Mouse (Mus musculus) brain, embryonic 14.5 days (tissue): ENCODE data around the gene Plg. TPM values are rescaled to one million over a fixed set of nuclear protein-coding genes. Genes with fewer than 3 reads are reported as not detected.

Source experiments
- DNase-seq: peaks from one replicate; pipeline ENCODE4 v3.0.0-alpha.2; 2011; ENCODE audit warnings: low read depth
- CTCF ChIP-seq: fragments of 200-500 bp; IDR thresholded peaks from 2 replicates; pipeline ENCODE4 v1.5.1; 2012; ENCODE audit warnings: inconsistent platforms, mild to moderate bottlenecking, moderate library complexity, borderline replicate concordance; ENCODE audit not compliant: insufficient read depth, insufficient read length; ENCODE audit errors: extremely low read depth
- POLR2A ChIP-seq: fragments of 200-500 bp; IDR thresholded peaks from 2 replicates; pipeline ENCODE4 v1.6.1; 2012; ENCODE audit warnings: mild to moderate bottlenecking, inconsistent platforms, borderline replicate concordance; ENCODE audit not compliant: poor library complexity, insufficient read depth, insufficient read length, severe bottlenecking; ENCODE audit errors: extremely low read depth
- polyA plus RNA-seq: library from polyadenylated mRNA; depleted of rRNA; stranded (reverse); fragments of >200 nt; gene quantifications from 2 replicates; pipeline ENCODE4 v1.2.3, GENCODE M21; 2012

The Plg gene
- polyA plus RNA-seq, 1 experiment = 0.16 TPM

- peak; percentile 83 for DNase-seq
- TF ChIP-seq CTCF (peak; percentile 76), POLR2A (no peak)
Measured at GRCm38 (mm10) chr17:12367373-12367930, 11.0 kb upstream of the Plg start.

DNA sequence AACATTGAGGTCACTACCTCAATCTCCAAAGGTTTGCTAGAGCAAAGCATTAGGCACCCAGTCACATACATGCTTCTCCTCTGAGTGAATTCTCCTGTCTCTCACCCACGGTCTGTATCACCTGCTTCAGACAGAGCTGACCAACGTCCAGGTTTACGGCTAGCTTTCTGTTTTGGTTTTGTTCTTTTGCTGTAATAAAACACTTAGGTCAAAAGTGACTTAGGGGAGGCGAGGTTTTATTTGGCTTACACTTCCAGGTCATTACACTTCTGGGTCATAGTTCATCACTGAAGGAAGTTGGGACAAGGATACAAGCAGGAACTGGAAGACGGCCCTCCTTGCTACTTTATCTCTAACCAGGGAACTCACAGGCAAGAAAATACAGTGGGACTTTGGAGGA, 9.0 kb upstream of the Plg start:
- TF ChIP-seq POLR2A (no peak), CTCF (no peak)
- no peak for DNase-seq

GRCm38 (mm10) chr17:12370289-12370688, 8.1 kb upstream of the Plg start:
- DNase-seq = no peak
- TF ChIP-seq POLR2A = no peak
- no peak for TF ChIP-seq CTCF

- TF ChIP-seq CTCF (peak; percentile 39; the same call in 1 of the 2 replicates), POLR2A (no peak)
- peak; percentile 54 for DNase-seq
Measured at GRCm38 (mm10) chr17:12371310-12371925, 7.0 kb upstream of the Plg start.

DNA sequence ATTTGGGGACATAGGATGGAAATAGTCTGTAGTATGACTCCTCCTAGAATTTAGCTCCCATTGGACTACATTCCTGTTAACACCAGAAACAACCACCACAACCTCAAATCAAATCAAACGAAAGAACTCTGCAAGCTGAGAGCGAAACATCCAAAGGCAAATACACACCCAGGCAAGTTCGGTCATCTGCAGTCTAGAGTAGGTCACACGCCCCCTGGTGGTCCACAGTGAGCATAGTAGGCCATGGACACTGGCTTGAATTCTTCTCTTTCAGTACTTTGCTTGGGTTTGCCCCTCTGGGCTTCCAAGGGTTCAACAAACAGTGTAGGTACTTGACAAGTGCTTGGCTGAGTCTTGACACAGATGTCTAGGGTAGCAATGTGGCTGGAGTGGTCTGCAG, 6.4 kb upstream of the Plg start:
- peak; percentile 81; the same call in 1 of the 2 replicates for TF ChIP-seq CTCF
- TF ChIP-seq POLR2A = no peak
- peak; percentile 75 for DNase-seq

DNA sequence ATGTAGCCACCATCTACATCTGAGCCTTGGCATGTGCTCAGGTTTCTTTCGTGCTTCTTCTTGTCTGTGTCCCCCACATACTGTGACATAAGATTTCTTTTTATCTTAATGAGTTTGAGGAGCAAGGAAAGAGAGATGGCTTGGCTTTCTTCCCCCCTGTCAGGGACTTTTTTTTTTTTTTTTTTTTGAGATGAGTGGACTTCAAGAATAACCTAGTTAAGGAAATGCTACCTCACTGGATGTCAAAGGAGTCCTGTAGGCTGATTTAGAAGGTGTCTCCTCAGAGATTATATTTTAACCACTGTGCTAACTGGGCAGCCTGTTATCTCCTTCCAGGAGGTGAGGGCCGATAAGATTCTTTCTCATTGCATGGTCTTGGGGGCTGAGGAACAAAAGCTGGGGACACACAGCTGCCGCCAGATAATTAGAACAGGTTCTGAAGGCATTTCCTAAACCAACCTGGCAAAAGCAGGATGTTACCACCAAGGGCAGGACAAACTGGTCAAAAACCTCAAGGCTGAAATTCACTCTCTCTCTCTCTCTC, 4.7 kb upstream of the Plg start:
- TF ChIP-seq POLR2A = no peak
- no peak for TF ChIP-seq CTCF
- DNase-seq = no peak

DNA sequence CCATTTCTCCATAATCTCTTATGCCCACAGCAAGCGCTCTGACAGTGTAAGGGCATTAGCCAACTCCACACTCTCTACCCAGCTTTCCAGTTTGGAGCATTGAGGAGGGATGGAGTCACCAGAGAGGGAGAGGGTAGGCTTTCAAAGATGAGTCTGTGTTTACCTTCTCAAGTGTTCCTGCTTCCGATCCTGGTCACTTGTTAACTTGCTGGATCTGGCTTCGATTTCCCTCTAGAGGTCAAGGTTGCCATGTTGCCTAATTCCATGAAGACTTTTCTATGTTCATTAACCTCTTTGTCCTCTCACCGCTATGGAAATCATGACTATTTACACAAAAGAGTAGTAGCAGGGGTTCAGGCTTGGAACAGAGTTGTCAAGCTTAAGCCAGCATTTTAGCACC, 1.9 kb downstream of the Plg start:
- DNase-seq = no peak
- no peak for TF ChIP-seq POLR2A

DNA sequence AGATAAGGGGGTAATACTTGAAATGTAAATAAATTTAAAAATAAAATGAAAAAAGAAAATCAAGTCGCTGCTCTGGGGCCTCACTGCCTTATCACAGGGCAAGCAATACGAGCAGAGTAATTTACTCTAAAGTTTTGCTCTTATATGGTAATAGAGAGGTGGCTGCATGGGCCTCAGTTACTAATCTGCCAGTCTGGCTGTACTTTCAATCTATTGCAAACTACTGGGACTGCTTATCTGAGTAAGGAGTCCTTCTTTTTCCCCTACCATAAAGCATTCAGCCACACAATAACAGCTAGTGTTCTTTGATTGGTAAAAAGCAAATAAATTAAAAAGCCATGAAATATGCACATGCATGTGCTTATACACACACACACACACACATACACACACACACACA, 3.2 kb downstream of the Plg start:
- TF ChIP-seq POLR2A (no peak), CTCF (no peak)

DNA sequence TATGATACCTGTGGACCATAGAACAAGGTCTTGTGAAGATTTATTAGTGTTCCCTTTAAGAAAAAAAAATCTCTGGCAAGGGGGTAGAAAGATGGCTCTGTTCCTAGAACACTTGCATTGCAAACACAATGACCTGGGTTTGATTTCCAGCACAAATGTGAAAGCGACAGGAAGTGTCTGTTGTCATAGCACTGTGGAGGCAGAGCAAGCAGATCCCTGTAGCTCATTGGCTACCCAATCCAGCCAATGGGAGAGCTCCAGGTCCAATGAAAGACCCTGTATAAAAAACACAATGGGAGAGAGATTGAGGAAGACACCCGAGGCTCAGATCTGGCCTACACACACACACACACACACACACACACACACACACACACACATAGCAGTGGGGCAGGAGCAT, 4.1 kb downstream of the Plg start:
- TF ChIP-seq POLR2A (no peak), CTCF (no peak)
- peak; percentile 81 for DNase-seq

More for the DNA sequence above, 3.2 kb downstream of the Plg start:
- DNase-seq = no peak

DNA sequence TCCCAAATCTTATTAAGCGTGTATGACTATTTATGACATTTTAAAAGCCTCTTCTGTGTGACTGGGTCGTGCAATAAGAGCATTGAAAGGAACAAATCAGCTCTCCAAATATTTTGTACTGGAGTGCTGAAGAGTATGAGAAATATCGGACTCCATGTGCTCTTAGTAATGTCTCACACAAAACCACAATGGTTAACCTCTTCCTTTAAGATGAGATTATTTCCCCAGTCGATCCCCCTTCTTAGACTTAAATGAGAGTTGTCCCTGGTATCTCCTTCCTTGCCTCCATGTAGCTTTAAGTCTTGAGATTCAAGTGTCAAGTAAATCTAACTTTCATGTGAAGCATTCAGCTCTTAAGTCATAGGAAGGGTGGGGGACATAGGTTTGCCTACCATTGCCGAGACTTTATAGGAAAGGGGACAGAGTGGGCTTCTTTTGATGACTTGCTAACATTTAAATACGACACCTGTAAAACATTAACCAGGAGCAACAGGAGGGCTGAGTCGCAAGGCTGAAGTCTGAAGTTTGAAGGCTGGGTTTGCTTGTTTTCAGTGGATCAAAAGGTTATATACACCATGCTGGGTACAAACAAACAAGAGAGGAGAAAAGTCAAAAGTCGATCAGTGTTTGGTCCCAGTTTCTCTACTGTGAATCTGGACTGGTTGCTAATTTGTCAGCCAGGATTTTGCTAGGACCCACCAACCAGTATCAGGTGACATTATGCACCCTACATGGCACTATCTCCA, 6.8 kb downstream of the Plg start:
- no peak for DNase-seq
- TF ChIP-seq CTCF = no peak
- TF ChIP-seq POLR2A = no peak

DNA sequence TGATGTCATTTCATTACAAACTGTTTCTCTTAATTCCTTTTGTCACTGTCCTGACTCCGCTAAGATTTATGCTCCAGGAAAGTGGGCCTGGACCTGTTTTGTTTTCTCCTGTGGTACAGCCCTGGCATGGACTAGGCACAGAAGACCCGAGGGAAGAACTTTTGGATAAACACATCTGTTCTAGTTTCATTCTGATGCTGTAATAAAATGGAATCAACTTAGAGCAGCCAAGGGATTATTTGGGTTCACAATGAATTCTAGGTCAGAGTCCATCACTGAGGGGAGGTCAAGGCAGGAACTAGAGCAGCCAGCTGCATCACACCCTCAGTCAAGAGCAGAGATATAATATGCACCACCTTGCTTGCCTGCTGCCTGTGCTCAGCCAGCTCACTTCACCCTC, 9.4 kb downstream of the Plg start:
- no peak for DNase-seq
- no peak for TF ChIP-seq CTCF

DNA sequence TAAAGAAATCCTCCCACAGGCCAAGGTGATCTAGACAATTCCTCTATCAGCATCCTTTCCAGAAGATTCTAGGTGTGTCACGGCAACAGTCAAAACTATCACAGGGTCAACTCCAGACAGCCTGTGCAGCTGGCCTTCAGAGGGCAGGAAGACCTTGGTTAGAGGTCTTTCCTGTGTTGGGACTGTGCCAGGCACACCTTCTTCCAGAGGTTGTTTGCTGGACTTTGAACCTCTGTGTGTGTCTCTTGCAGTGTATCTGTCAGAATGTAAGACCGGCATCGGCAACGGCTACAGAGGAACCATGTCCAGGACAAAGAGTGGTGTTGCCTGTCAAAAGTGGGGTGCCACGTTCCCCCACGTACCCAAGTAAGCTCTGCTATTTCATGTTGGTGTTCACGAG, 9.8 kb downstream of the Plg start:
- TF ChIP-seq POLR2A (no peak), CTCF (no peak)
- no peak for DNase-seq
